Mouse (Mus musculus): Measurements from ENCODE around the gene Vmn2r38.
"Not testable (repeated sequence)": the region's sequence is repeated elsewhere in the genome, so short reads cannot be mapped to it uniquely, and the experiment has no call there.

Gene Vmn2r38

GRCm38 (mm10) chr7:9097781-9098180, at the start of gene Vmn2r38:
Gene Vmn2r38 (minus strand): TSS chr7:9097881.
- DNase-seq, result not testable (repeated sequence)

DNA sequence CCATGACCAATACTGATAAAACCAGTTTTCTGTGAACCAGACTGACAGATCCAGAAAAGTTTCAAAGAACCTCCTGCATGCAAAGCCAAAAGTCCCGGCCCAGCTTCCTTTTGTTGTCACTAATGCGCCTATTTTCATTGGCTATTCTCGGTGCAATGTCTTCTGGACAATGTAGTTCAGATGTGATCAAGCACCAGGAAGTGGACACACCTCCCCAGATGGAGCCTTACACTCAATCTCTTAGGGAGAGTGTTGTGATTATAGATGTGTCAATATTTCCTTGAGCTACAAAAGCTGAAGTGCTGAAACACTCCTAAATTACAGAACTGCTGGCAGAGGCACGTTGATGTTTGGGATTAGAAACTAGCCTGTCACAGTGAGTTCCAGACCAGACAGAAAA, 32.3 kb downstream of the Vmn2r38 start:
- DNase-seq, result not testable (repeated sequence)

- not testable (repeated sequence) for DNase-seq
Observed at GRCm38 (mm10) chr7:9030698-9031097, 67.0 kb downstream of the Vmn2r38 start, which contains the start of gene Vmn2r39. Gene Vmn2r39 (minus strand): TSS chr7:9030798.

All from cerebellum, adult 18-20 months (tissue).